Mouse (Mus musculus) liver, adult 2 months (tissue): ENCODE measurements around the gene Il6st.

Experiments
- CTCF ChIP-seq: fragments of 200-500 bp; IDR thresholded peaks from 2 replicates; pipeline ENCODE4 v1.5.1; 2011; ENCODE audit warnings: low read depth, low read length, control low read depth
- POLR2A ChIP-seq: fragments of 200-500 bp; IDR thresholded peaks from 2 replicates; pipeline ENCODE4 v1.6.1; 2011; ENCODE audit warnings: low read length, control low read depth; ENCODE audit not compliant: insufficient read depth; ENCODE audit errors: extremely low read depth

GRCm38 (mm10) chr13:112533556-112533955, 69.7 kb downstream of the Il6st start:
- TF ChIP-seq CTCF (no peak), POLR2A (no peak)
